Mouse (Mus musculus) hindbrain, embryonic 15.5 days (tissue): Measurements from ENCODE around the gene Dhx37. TPM values are rescaled to one million over a fixed set of nuclear protein-coding genes. Genes with fewer than 3 reads are reported as not detected.
A peak's percentile ranks its signal among the peaks of the same experiment; 100 is the strongest.

Experiments
- ATAC-seq: fragments of 200-750 bp; cut with Nextera tagmentation; 2 replicates; pipeline ENCODE4 v1.8.0; 2017; ENCODE audit warnings: low read depth, moderate number of reproducible peaks, moderate TSS enrichment; ENCODE audit not compliant: low FRiP score
- H3K27ac ChIP-seq: fragments of 300-500 bp; sonication (generic); replicated peaks from 2 replicates; pipeline ENCODE4 v1.5.1; 2015; ENCODE audit warnings: mild to moderate bottlenecking, inconsistent platforms
- H3K27me3 ChIP-seq: fragments of 300-500 bp; sonication (generic); 2 replicates; pipeline ENCODE4 v1.6.1; 2015; ENCODE audit warnings: control low read depth, inconsistent platforms
- H3K36me3 ChIP-seq: fragments of 300-500 bp; sonication (generic); 2 replicates; pipeline ENCODE4 v1.6.1; 2015; ENCODE audit warnings: control low read depth, inconsistent platforms
- H3K4me1 ChIP-seq: fragments of 300-500 bp; sonication (generic); replicated peaks from 2 replicates; pipeline ENCODE4 v1.6.1; 2015; ENCODE audit warnings: control low read depth, inconsistent platforms
- H3K4me2 ChIP-seq: fragments of 300-500 bp; sonication (generic); 2 replicates; pipeline ENCODE4 v1.6.1; 2015; ENCODE audit warnings: moderate library complexity, mild to moderate bottlenecking, inconsistent platforms
- H3K4me3 ChIP-seq: fragments of 300-500 bp; sonication (generic); 2 replicates; pipeline ENCODE4 v1.5.1; 2015; ENCODE audit warnings: mild to moderate bottlenecking, inconsistent platforms
- H3K9ac ChIP-seq: fragments of 300-500 bp; sonication (generic); 2 replicates; pipeline ENCODE4 v1.6.1; 2015; ENCODE audit warnings: inconsistent platforms
- H3K9me3 ChIP-seq: fragments of 300-500 bp; sonication (generic); 2 replicates; pipeline ENCODE4 v1.6.1; 2016; ENCODE audit warnings: control low read depth, inconsistent platforms
- WGBS: fragments of 180-500 bp; shearing (Covaris S2); methylation state at CpG from one replicate; pipeline ENCODE4 v1.1.7; 2015; 5-methylcytosine and 5-hydroxymethylcytosine counted together
- polyA plus RNA-seq: library from polyadenylated mRNA; unstranded; fragments of >200 nt; fragmentation: Nextera tagmentation; extraction: Ambion mirVana; gene quantifications from 2 replicates; pipeline ENCODE4 v1.2.1, GENCODE M21; 2015

Dhx37 gene
- polyA plus RNA-seq, 1 experiment from 2014 or later: 10.9 TPM

- Histone ChIP-seq H3K9ac (no peak overlapping the region), H3K36me3 (peaks cover 18% of the 10 kb centered on the region), H3K27ac (no peak overlapping the region), H3K4me2 (0 out of 2 replicates have a peak overlapping the region, but pooled peaks have one; percentile 8), H3K27me3 (no peaks in the 10 kb centered on the region), H3K4me3 (no peak overlapping the region), H3K4me1 (peaks cover 36% of the 10 kb centered on the region), H3K9me3 (no peaks in the 10 kb centered on the region)
- WGBS: 88% methylated on average over 2 of the region's 2 CpGs
- ATAC-seq: no peak
Observed at GRCm38 (mm10) chr5:125384512-125385214, 49.3 kb downstream of the Dhx37 start.

- Histone ChIP-seq H3K9ac (no peak overlapping the region), H3K27me3 (no peaks in the 10 kb centered on the region), H3K36me3 (peaks cover 18% of the 10 kb centered on the region), H3K4me3 (no peak overlapping the region), H3K4me1 (peaks cover 36% of the 10 kb centered on the region), H3K27ac (no peak overlapping the region), H3K4me2 (no peak overlapping the region), H3K9me3 (no peaks in the 10 kb centered on the region)
- 74% methylated on average over 3 of the region's 3 CpGs for WGBS
- no peak for ATAC-seq
Observed at GRCm38 (mm10) chr5:125383637-125384420, 50.1 kb downstream of the Dhx37 start.

GRCm38 (mm10) chr5:125382673-125383558 lies 51.0 kb downstream of the Dhx37 start:
- peaks cover 28% of the 10 kb centered on the region for H3K4me1 ChIP-seq
- H3K4me2 ChIP-seq: no peak overlapping the region
- no peak overlapping the region for H3K4me3 ChIP-seq
- no peak overlapping the region for H3K27ac ChIP-seq
- H3K9ac ChIP-seq: no peak overlapping the region
- WGBS: 49% methylated on average over 6 of the region's 6 CpGs
- H3K9me3 ChIP-seq: no peaks in the 10 kb centered on the region
- H3K36me3 ChIP-seq: peaks cover 18% of the 10 kb centered on the region
- 0 out of 2 replicates have a peak, but pooled peaks have one; percentile 56 for ATAC-seq
- H3K27me3 ChIP-seq: no peaks in the 10 kb centered on the region

- H3K9me3 ChIP-seq: no peaks in the 10 kb centered on the region
- no peaks in the 10 kb centered on the region for H3K27me3 ChIP-seq
- WGBS: 82% methylated on average over 5 of the region's 5 CpGs
- ATAC-seq: 0 out of 2 replicates have a peak, but pooled peaks have one; percentile 13
- no peak overlapping the region for H3K9ac ChIP-seq
- peaks cover 18% of the 10 kb centered on the region for H3K36me3 ChIP-seq
- no peak overlapping the region for H3K4me2 ChIP-seq
- peaks cover 28% of the 10 kb centered on the region for H3K4me1 ChIP-seq
- H3K4me3 ChIP-seq: no peak overlapping the region
- H3K27ac ChIP-seq: no peak overlapping the region
Observed at GRCm38 (mm10) chr5:125381954-125382672, 51.8 kb downstream of the Dhx37 start.

- H3K9ac ChIP-seq: no peak overlapping the region
- WGBS: 84% methylated on average over 5 of the region's 5 CpGs
- no peaks in the 10 kb centered on the region for H3K27me3 ChIP-seq
- H3K9me3 ChIP-seq: no peaks in the 10 kb centered on the region
- H3K4me2 ChIP-seq: no peak overlapping the region
- peaks cover 10% of the 10 kb centered on the region for H3K4me1 ChIP-seq
- H3K4me3 ChIP-seq: no peak overlapping the region
- H3K27ac ChIP-seq: no peak overlapping the region
- H3K36me3 ChIP-seq: no peaks in the 10 kb centered on the region
- ATAC-seq: no peak
Observed at GRCm38 (mm10) chr5:125378919-125379318, 55.0 kb downstream of the Dhx37 start.

GRCm38 (mm10) chr5:125377214-125377613 lies 56.7 kb downstream of the Dhx37 start:
- no peak for ATAC-seq
- no peak overlapping the region for H3K4me2 ChIP-seq
- WGBS: 64% methylated on average over 7 of the region's 7 CpGs
- no peak overlapping the region for H3K9ac ChIP-seq
- H3K27me3 ChIP-seq: no peaks in the 10 kb centered on the region
- no peaks in the 10 kb centered on the region for H3K36me3 ChIP-seq
- no peak overlapping the region for H3K27ac ChIP-seq
- H3K9me3 ChIP-seq: no peaks in the 10 kb centered on the region
- no peaks in the 10 kb centered on the region for H3K4me1 ChIP-seq
- H3K4me3 ChIP-seq: no peak overlapping the region

GRCm38 (mm10) chr5:125375871-125376270 lies 58.0 kb downstream of the Dhx37 start:
- no peaks in the 10 kb centered on the region for H3K4me1 ChIP-seq
- H3K4me3 ChIP-seq: no peak overlapping the region
- no peaks in the 10 kb centered on the region for H3K9me3 ChIP-seq
- no peak overlapping the region for H3K4me2 ChIP-seq
- no peak for ATAC-seq
- H3K9ac ChIP-seq: no peak overlapping the region
- H3K36me3 ChIP-seq: no peaks in the 10 kb centered on the region
- WGBS: 92% methylated on average over 2 of the region's 2 CpGs
- H3K27me3 ChIP-seq: no peaks in the 10 kb centered on the region
- no peak overlapping the region for H3K27ac ChIP-seq

GRCm38 (mm10) chr5:125372027-125372426 lies 61.9 kb downstream of the Dhx37 start:
- Histone ChIP-seq H3K4me2 (no peak overlapping the region), H3K27me3 (no peaks in the 10 kb centered on the region), H3K9me3 (no peaks in the 10 kb centered on the region), H3K36me3 (no peaks in the 10 kb centered on the region), H3K9ac (no peak overlapping the region), H3K4me3 (no peak overlapping the region), H3K4me1 (no peaks in the 10 kb centered on the region), H3K27ac (no peak overlapping the region)
- WGBS: 90% methylated on average over 4 of the region's 4 CpGs
- no peak for ATAC-seq

GRCm38 (mm10) chr5:125370950-125371693 lies 62.8 kb downstream of the Dhx37 start:
- Histone ChIP-seq H3K9ac (no peak overlapping the region), H3K4me1 (no peaks in the 10 kb centered on the region), H3K9me3 (no peaks in the 10 kb centered on the region), H3K27me3 (no peaks in the 10 kb centered on the region), H3K27ac (no peak overlapping the region), H3K4me2 (no peak overlapping the region), H3K4me3 (no peak overlapping the region), H3K36me3 (no peaks in the 10 kb centered on the region)
- no peak for ATAC-seq
- 75% methylated on average over 7 of the region's 7 CpGs for WGBS

- Histone ChIP-seq H3K9ac (no peak overlapping the region), H3K9me3 (no peaks in the 10 kb centered on the region), H3K27ac (no peak overlapping the region), H3K4me1 (no peaks in the 10 kb centered on the region), H3K4me3 (no peak overlapping the region), H3K4me2 (no peak overlapping the region), H3K36me3 (no peaks in the 10 kb centered on the region), H3K27me3 (no peaks in the 10 kb centered on the region)
- WGBS: 4% methylated on average over 4 of the region's 4 CpGs
- ATAC-seq: 0 out of 2 replicates have a peak, but pooled peaks have one; percentile 27
Observed at GRCm38 (mm10) chr5:125368568-125368967, 65.4 kb downstream of the Dhx37 start.

GRCm38 (mm10) chr5:125368156-125368555 lies 65.8 kb downstream of the Dhx37 start:
- Histone ChIP-seq H3K27ac (no peak overlapping the region), H3K36me3 (no peaks in the 10 kb centered on the region), H3K4me3 (no peak overlapping the region), H3K9me3 (no peaks in the 10 kb centered on the region), H3K4me2 (no peak overlapping the region), H3K9ac (no peak overlapping the region), H3K4me1 (no peaks in the 10 kb centered on the region), H3K27me3 (no peaks in the 10 kb centered on the region)
- no peak for ATAC-seq
- WGBS: 75% methylated on average over 5 of the region's 5 CpGs
